Mouse (Mus musculus): ENCODE data around the gene Nbea.

Nbea gene

DNA sequence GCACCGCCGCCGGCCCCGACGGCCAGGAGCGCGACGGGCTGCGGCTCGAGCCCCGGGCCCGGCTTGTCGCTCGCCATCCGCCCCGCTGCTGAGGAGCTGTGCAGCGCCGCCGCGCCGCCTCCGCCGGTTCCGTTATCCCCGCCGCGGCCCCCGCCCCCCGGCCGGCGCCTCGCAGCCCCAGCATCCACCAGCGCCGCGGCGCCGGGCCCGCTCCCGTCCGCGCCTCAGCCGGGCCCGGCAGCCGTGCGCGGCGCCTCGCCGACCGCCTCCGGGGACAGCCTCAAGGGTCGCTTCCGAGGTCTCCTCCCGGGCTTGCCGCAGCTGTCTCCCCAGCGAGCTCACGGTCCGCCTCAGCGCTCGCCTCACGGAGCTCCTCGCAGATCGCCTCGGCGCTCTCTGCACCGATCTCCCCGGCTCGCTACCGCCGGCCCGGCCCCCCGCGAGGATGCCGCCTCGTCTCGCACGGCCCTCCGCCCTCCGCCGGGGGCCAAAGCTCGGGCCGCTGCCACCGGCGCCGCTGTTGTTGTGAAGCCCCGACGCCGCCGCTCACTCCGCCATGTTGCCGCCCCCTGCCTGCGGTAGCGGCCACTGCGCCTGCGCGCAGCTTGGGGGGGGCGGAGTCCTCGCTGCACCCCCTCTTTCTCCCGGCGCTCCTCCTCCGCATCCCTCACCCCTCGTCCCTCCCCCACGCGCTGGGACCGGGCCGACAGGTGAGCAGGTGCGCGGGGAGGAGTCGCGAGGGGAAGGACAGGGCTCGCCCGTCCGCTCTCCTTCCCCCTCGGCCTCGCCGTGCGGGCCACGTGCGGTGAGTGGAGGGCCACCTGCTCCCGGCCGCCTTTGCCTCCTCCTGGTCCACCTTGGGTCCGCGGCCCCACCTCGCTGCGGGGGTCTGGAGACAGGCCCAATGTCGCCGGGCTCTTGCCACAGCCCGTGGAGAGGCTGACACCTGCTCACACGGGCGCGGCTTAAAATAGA, at the start of gene Nbea:
Gene Nbea, minus strand, starts transcription at position 543 of the 975 bp plus-strand sequence.
- DNase-seq (ENCODE audit: low spot score in 2 of 2) = peak; percentile 77 to 81

DNA sequence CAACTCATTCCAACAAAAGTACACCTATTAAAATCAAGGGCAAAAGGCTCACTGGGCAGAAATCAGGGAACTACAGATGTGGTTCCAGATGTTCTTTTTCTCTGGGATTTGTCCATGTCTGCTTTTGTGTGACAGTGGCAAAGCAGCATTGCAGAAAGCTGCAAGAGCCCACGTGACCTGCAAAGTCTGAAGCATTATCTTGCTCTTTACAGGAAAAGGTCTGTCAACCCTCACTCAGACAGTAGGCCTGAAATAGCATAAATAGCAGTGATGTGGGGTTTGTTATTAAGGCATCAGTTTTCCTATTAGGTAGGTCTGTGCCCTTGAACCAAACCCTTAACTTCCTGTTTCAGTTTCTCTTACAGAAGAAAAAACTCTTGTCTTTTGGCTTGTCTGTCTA, 45.8 kb upstream of the Nbea start:
- DNase-seq (ENCODE audit: low spot score in 2 of 2) = no peak

- DNase-seq (ENCODE audit: low spot score in 2 of 2) = no peak
These were observed 32.5 kb upstream of the Nbea start for GRCm38 (mm10) chr3:56215989-56216388.

DNA sequence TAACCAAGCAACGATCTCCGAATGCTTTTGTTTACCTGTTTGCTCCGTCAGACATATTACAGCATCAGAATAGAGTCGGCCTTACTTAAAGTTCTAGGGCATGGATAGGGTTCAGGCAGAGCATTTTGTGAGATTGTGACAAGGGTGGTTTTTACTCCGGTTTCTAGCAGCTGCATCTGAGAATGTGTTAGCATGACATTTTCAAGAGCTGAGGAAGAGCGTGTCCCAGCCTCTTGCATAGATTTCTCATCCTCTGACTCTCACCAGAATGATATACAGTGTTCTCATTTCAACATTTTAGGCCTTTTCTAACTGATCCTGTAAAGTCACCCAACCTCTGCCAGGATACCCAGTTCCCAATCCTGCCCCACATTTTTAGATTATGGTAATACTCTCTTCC, 20.5 kb upstream of the Nbea start:
- no peak for DNase-seq (ENCODE audit: low spot score in 2 of 2)

GRCm38 (mm10) chr3:56188238-56188637, 4.7 kb upstream of the Nbea start:
- no peak for DNase-seq (ENCODE audit: low spot score in 2 of 2)

- no peak for DNase-seq (ENCODE audit: low spot score in 2 of 2)
These were observed 3.8 kb upstream of the Nbea start for GRCm38 (mm10) chr3:56187131-56187779.

DNA sequence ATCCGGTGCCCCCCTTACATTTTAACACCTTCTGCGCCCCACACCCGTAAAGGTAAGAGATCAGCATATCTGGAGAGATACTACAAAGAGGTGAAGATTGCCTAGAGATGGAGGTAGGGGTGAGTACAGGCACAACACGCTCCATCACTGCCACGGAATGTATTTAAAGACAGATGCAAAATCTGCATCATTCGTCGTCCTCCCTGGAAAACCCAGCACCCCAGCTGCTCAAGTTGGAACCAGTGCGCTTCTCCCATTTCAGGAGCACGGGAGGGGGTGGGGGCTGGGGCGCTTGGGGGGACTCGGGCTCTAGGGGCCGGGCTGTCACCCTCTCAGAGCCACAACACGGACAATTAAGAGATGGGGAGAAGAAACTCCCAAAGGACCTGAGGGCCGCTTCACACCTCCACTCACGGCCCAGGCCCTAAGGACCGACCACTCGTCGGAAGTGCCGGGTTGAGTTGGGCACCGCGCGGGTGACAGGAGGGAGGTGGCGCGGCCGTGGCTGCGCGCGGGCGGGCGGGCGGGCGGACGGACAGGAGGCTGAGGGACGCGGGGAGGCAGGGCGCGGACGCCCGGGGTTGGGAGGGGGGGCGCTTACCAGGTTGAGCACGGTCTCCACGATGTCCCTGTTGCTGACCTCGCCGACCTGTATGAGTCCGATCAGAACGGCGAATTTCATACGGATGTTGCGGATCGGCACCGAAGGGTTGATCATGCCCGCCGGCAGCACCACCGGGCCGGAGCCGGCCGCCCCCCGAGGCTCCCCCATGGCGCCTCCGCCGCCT, 936 bp downstream of the Nbea start:
- DNase-seq (ENCODE audit: low spot score in 2 of 2) = peak; percentile 1 to 17

DNA sequence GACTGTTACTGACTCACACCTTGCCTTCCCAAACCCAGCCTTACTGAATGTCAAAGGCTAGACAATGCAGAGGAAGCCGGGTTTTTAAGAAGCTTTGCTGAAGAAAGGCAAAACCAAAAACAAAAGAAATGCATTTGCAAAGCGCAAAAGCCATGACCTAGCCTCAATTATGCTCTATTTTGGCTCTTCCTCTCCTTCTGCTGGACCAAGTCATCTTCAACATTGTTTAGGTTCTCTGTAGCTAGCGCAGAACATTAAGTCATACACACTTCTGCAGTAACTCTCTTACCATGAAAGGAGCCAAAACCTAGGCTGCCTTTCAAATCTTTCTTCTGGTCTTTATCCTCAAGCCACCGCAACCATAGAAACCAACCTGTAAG, 1.5 kb downstream of the Nbea start:
- DNase-seq (ENCODE audit: low spot score in 2 of 2) = peak in 1 of 2 experiments; percentile 1

DNA sequence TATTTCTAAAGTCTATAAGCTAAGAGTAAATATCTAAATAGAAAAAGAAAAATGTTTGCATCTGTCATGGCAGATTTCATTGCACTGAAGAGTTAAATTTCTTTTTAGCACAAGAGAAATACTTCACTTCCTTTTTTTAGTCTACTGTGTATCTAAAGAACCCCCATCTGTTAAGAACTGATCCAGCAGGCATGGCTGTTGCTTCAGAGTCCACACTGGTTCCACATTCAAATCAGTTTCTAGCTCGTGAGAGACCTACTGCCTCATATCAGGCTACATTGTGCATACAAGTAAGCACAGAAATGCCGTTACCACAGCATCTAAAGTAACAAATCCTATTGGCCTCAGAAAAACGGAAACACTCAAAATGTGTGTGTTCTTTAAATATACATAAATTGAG, 2.5 kb downstream of the Nbea start:
- DNase-seq (ENCODE audit: low spot score in 2 of 2) = no peak

- DNase-seq (ENCODE audit: low spot score in 2 of 2) = no peak
These were observed 25.6 kb downstream of the Nbea start for GRCm38 (mm10) chr3:56157864-56158263.

DNA sequence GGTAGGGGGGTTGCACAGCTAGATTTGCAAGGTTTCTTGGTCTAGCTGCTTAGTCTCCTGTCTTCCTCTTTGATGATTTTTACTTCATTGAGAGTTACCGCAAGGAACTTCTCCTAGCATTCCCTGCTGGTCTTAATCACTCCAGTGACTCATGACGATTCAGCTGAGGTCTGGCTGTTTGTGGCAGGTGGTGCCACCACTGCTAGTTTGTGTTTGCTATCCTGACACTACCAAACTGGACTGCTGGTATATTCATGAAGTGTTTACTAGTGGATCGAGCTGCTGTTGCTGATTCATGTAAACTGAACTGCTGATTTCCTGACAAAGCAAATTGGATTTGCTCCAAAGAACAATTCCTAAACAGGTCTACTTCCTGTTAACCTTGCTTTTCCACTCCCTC, 56.8 kb downstream of the Nbea start:
- DNase-seq (ENCODE audit: low spot score in 2 of 2) = no peak

GRCm38 (mm10) chr3:56116647-56117046, 66.9 kb downstream of the Nbea start:
- no peak for DNase-seq (ENCODE audit: low spot score in 2 of 2)

GRCm38 (mm10) chr3:56108101-56108500, 75.4 kb downstream of the Nbea start:
- no peak for DNase-seq (ENCODE audit: low spot score in 2 of 2)

- DNase-seq (ENCODE audit: low spot score in 2 of 2) = no peak
These were observed 86.4 kb downstream of the Nbea start for GRCm38 (mm10) chr3:56097105-56097504.

- DNase-seq (ENCODE audit: low spot score in 2 of 2) = no peak
These were observed 104.4 kb downstream of the Nbea start for GRCm38 (mm10) chr3:56079015-56079612.

DNA sequence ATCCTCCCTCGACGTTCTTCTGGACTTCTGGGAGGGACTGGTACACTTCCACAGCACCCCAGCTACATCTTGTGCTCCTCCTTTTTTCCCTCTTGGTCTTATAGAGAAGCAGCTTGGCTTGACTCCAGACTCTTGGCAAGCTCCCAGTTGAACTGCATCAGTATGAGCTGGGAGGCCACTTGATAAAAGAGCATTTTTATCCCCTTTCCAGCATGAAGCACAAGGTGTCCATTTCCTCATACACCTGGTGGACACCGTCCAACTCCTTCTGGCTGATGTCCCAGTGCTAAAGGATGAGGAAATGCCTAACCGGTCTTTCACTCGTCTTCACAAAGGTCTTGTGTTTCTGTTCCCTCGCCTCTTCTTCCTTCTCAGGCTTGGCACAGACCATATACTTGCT, 115.7 kb downstream of the Nbea start:
- DNase-seq (ENCODE audit: low spot score in 2 of 2) = no peak

- DNase-seq (ENCODE audit: low spot score in 2 of 2) = no peak
These were observed 117.0 kb downstream of the Nbea start for GRCm38 (mm10) chr3:56066360-56067040.

DNA sequence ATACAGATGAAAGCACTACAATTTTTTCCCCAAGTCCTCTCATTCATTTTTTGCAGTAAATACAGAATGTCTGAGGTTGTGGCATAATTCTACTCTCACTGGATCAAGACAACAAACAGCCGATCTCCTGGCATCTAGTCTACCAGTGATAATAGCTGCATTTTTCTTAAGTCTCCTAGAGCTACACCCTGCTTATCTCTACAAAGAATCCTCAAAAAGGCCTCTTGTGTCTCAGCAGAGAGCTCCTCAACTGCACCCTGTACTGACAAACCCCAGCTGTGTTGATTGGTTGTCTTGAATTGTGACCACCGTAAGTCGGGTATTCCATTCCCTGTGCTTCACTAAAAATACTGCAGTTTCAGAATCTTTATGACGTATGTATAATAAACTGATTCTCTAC, 118.3 kb downstream of the Nbea start:
- no peak for DNase-seq (ENCODE audit: low spot score in 2 of 2)

- no peak for DNase-seq (ENCODE audit: low spot score in 2 of 2)
These were observed 137.7 kb downstream of the Nbea start for GRCm38 (mm10) chr3:56045659-56046336.

- DNase-seq (ENCODE audit: low spot score in 2 of 2) = no peak
These were observed 140.4 kb downstream of the Nbea start for GRCm38 (mm10) chr3:56043091-56043490.

DNA sequence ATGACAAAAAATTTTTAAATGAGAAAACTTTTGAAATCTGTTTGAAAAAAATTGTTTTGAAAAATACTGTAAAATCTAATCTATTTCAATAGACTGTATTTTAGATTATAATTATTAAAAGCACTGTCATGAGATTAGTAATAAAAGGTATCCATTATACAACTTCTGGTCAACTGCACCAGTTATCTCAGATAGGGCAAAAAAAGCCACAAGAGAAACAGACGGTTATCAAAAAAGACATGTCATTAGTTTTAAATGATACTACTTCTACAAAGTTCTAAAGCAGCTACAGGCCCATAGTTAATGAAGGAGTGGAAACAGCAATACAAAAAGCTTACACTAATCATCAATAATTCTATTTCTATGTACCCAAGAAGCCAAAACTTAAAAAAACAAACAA, 144.0 kb downstream of the Nbea start:
- no peak for DNase-seq (ENCODE audit: low spot score in 2 of 2)
